Mouse (Mus musculus) adrenal gland, postnatal 4 days (tissue): ENCODE data around the gene Yif1b. TPM values are rescaled to one million over a fixed set of nuclear protein-coding genes. Genes with fewer than 3 reads are reported as not detected.
A peak's percentile ranks its signal among the peaks of the same experiment; 100 is the strongest.
"Not testable (repeated sequence)": the region's sequence is repeated elsewhere in the genome, so short reads cannot be mapped to it uniquely, and the experiment has no call there.

Experiments
- DNase-seq, 2 experiments: peaks; one replicate each; pipeline ENCODE4 v3.0.0; 2021 to 2022; ENCODE audit warnings: low spot score in 2 of 2, mixed read lengths in 2 of 2
- total RNA-seq, 2 experiments: library from RNA; stranded (reverse); gene quantifications; 2 replicates each; pipeline ENCODE4 v1.2.3; 2021

Gene Yif1b
- total RNA-seq, 2 experiments from 2014 or later, result 48.2 to 49.7 TPM

DNA sequence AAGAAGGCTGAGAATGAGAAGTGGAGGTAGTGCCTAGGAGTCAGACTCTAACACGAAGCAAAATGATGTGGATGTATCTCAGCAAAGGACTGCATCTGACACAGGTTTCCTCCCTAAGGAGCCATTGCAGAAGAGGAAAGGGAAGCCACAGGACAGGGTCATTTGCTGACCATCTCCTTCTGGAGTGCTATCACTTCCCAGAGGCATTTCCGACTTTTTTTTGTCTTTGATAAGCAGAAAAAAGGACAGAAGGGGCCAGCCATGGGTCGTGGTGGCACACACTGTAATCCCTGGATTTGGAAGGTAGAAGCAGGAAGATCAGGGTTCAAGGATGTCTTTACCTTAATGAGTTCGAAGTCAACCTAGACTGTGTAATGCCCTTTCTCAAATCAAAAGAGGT lies 1.5 kb upstream of the Yif1b start:
- no peak for DNase-seq

DNA sequence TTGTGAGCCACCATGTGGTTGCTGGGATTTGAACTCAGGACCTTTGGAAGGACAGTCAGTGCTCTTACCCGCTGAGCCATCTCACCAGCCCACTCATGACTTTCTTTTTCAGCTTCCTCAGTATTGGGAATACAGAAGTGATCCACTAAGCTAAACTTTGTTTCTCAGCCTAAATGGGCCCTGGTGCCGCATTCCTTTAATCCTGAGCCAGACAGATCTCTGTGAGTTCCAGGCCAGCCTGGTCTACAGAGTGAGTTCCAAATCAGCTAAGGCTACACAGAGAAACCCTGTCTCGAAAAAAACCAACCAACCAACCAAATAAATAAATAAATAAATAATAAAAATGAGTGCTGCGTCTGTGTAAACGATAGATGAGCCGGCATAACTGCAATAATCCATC lies 533 bp upstream of the Yif1b start:
- DNase-seq, result not testable (repeated sequence)

DNA sequence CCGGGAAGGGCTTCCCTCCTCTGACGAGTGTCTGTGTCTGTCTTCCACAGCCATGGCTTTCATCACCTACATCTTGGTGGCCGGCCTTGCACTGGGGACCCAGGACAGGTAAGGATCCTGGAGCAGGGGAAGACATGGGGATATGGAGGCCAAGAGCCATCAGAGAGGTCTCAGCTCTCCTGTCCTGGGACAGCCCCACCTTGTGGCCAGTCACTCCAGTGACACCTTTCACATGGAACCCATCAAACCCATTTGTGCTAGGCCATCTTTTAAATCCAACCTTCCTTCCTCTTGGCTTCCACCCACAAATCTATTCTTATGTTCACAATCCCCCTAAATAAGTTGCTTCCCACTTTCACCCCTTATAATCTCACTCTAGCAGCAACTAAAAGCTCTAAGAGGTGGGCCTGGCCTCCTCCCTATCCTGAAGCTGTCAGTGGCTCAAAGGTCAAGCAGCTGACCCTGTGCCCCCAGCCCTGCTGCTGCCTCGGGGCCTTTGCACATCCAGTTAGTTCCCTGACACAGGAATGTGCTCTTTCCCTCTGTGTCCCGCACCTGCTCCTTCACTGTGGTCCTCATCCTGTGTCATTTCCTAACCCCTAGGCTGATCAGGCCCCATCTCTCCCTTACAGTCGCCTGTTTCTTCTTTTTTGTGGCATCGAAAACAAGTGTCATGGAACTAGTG lies 6.7 kb downstream of the Yif1b start:
- DNase-seq, result no peak

DNA sequence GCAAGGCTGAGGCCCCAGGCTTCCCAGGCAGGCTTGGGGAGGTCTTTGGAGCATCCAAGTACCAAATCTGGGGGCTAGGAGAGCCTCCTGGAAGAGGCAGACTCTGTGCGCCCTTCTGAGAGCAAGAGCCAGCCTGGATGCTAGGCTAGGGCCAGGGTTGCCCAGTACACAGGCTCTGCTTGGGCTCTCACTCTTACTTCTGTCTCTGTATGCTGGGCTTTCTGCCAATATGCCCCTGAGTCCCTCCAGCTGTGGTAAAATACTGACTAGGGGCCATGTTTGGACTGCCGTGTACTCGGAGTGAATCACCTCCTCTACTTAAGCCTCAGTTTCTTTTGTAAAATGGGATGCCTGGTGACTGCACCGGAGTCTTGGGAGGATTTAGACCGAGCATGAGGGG lies 7.9 kb downstream of the Yif1b start:
- DNase-seq, result no peak

DNA sequence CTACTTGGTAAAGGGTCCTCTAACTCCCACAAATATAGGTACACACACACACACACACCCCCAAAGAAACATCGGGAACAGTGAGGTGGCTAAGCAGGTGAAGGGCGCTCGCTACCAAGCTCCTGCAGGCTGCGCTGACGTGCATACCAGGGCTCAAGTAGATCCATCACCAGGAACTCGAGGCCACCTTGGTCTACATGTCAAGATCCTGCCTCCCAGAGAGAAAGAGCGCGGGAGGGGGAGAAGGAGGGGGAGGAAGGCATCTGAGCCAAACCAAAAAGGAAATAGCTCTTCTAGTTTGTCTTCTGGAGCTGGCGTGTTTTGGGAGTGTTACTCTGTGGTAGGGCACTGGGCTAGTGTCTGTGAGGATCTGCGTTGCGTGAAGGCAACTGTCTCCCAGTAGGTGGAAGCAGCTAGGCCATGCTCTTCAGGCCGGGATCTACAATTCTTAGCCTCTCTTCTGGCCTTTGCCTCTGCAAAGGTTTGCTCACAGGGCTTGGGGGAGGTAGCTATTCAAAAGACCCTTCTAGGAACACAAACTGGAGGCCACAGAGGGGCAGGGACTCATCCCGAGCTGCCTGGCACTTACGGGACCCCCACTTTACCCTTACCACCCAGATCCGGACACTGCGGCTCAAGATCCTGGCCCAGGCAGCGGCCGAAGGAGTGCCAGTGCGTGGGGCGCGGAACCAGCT lies 8.6 kb downstream of the Yif1b start:
- DNase-seq, result no peak

DNA sequence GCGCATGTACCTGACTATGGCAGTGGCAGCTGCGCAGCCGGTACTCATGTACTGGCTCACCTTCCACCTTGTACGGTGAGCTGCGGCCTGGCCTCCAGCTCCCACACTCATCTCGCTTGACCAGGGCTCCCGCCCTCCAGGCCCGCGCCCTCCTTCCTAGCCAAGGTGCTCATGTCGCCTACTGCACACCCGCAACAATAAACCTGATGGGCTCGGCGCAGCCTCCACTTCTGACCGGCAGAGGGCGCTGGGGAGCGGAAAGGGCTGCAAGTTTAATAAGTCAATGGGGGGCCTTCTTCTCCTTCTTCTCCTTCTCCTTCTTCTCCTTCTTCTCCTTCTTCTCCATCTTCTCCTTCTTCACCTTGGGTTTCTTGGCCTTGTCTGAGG lies 9.2 kb downstream of the Yif1b start:
- peak; percentile 59 to 71 for DNase-seq

DNA sequence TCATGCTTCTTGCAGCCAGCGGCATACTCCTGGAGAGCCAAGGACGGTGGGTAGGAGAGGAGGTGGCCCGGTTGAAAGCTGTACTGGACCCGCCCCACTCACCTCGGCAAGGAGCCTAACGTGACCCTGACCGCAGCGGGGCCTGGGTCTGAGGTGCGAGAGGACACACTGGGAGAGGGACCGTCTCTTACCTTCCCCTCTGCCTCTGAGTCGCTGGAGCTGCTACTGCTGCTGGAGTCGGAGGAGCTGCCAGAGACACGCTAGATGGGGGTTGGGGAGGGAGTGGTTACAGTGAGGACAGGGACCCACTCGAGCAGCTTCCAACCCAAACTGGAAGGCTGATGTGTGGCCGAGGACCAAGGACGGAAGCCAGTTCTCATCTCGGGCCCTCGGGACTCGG lies 9.6 kb downstream of the Yif1b start:
- DNase-seq, result no peak

DNA sequence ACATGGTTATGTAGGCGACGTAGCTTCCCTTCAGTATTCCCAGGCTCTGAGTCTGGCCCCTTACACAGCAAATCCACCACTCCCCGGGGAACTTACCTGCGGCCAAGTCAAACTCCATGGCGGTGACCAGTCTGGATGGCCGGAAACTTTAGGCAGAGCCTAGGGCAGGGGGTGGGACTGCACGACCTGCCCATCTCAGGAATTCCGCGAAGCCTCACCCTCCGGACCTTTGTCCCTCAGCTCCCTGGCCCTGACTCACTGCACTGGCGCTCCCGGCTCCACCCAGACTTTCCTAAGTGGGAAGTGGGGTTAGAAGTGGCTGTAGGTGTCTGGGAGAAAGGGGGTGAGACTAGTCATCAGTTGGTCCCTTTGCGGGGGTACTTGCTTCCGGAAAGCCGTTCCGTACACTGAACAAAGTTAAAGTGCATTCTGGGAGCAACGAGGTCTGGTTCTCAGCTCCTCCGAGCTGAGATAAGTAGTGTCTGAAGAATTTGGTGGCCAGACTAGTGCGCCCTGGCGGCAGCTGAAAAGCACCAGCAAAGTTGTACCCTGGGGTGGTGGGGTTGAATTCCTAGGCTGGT lies 10.2 kb downstream of the Yif1b start, which contains the start of gene 2200002D01Rik:
Gene 2200002D01Rik, minus strand, starts transcription at position 206 of the 581 bp plus-strand sequence.
- peak; percentile 15 to 18 for DNase-seq

DNA sequence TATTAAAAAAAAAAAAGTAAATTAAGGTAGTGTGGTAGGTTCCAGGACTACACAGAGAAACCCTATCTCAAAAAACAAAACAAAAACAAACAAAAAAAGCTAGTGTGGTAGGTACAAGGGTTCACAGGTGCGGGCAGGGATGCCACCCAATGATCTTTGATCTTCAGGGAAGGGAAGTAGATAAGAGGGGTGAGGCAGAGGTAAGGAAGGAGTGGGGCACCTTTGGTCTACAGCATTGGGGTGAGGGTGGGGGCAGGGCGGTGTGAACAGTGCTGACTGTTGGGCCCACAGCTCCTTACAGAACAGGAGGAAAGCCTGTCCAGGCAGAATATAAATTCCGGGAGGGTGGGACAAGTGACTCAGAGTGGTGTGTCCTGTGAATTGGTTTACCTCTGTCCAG lies 13.0 kb downstream of the Yif1b start:
- DNase-seq, result no peak

DNA sequence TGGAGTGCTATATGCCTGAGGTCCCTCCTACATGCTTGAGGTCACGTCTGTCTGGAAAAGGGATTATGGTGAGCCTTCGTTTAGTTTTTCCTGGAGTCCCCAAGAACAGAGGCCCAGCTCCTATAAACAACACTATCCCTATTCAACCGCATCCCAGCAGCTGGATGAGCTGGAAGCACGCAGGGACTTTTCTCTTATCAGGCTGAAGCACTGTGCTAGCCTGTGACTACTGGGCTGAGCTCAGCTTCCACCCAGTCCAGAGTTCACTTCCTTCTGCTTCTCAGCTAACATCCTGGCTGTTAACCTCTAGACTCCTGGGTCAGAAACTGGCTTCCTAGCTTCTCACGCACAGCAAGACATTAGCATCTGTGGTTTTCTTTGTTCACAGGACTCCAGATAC lies 15.7 kb downstream of the Yif1b start:
- DNase-seq, result no peak

DNA sequence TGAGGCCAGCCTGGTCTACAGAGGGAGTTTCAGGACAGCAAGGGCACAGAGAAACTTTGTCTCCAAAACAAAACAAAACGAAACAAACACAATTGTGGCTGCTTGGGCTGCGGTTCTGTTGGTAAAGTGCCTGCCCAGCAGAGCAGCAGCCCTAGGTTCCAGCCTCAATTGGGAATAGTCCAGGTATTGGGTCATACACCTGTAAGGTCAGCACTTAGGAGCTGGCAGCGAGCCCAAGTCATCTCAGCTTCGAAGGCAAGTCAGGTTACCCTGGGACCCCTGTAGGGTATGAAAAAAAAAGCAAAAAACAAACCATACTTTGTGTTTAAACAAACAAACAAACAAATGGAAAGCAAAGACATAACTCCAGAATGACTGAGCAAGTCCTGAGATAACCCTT lies 17.7 kb downstream of the Yif1b start:
- DNase-seq, result no peak

DNA sequence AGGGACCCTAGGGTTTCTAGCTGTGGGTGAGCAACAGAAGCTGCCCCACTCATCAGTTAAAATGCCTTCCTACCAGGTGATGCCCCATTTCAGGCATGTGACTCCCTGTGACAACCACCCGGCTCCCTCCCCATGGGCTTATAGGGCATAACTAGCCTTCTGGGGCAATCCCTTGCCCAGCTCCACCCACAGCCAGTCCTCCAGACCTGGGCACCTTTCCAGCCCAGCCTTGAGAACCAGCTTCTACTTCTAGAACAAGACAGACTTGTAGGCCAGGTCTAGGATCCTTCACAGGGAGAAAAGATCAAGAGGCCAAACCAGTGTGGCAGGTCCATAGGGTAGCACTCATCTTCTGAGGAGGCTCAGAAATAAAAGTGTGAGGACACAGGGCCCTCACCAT lies 19.2 kb downstream of the Yif1b start:
- DNase-seq, result no peak

DNA sequence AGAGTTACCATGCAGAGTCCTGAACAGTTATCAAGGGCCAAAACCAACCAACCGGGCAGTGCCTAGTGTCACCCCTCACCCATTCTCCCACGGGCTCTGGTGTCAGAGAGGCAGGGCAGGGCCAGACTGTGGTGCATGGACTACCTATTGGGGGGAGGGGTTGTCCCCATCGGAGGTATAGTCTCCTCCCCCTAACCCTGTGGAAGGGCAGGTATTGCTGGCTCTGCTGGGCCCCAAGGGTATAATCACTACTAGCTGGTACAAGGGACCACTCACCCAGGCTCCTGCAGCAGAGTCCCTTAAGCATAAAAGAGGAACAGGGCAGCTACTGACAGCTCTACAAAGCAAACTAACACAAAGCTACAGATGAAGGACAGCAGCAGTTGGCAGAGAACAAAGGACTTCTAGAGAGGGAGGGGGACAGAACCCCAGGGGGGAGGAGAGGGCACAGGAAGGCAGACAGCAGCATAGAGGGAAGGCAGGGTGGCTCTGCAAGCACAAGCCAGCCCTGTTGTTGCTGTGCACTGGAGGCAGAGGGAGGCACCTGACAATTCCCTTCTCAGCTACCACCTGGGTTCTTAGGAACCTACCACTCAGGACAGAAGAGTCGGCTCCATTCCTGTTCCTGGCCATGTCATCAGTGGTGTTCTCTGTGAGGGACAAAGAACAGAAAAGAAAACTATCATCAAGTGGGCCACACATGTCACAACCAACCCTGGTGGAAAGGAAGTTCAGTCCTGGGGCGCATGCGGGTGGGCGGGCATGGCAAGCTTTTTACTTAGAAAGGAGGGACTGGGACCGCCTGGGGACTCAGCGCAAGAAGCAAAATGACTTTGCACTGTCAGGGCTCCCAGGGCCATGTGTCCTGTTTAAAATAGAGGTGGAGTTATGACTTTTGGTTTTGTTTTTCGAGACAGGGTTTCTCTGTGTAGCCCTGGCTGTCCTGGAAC lies 21.9 kb downstream of the Yif1b start:
- no peak for DNase-seq

DNA sequence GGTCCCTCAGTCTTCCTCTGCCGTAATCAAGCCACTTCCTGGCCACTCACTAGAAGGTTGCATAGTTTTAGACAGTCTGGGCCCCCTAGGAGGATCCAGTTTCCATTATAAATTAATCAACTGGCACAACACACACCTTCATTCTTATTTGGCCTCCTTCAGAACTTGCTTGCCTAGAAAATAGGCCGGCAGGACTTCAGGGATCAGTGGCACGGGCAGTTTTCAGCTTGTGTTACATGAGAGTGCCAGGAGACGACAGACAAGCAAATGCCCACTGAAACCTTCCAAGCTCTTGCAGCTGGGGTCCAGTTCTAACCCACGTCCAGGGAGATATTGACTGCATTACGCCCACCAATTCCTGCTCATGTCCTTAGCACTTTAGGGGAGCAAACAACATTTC lies 24.0 kb downstream of the Yif1b start:
- no peak for DNase-seq

DNA sequence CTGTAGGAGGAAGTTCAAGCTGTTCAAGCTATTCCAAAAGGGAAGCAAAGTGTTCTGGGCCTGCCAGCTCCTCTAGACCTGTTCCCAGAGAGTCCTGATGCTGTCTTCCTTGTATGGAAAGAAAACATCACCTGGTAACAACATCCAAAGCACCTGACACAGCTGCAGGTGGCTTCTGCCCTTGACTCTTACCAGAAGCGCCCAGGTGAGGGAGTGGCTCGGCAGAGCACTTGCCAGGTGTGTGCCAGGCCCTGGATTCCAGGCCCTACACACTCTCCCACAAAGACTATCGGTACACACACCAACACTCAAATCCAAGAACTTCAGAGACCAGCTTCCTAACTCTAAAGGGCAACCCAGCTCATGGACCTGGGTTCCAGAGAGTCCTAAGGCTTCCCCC lies 25.7 kb downstream of the Yif1b start:
- DNase-seq, result no peak

DNA sequence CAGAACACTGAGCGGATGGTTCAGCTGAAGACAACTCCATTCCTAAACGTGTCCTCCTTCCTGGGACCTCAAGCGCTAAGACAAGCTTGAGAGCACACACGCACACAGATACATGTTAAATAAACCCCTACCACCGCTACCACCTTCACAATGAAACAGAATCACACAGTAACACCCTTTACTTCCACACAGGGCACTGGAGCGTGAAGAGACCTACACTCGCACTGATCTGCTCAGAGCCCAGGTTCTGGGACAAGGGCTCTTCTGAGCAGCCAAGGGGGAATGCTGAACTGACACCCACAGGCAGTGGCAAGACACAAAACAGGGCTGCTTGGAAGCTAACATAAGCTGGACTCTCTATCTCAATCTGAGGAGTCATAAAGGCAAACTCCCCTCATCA lies 27.5 kb downstream of the Yif1b start:
- DNase-seq, result no peak

DNA sequence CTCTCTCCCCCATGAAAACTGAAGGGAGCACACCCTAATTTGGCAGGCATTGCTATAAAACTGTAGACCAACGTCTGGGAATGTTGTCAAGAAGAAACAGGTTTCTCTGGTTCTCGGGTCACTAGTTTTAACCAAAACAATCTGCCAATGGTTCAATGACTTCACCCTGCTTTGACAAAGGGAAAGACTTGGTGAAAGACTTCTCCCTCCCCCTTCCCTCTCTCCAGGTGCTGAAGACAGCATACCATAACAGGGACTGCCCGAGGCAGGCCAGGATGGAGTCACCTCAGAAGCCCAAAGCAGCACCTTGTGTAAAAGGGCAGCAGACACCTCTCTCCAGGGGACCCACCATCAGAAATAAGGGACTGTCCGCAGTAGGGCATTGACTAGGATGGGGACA lies 28.8 kb downstream of the Yif1b start:
- no peak for DNase-seq

DNA sequence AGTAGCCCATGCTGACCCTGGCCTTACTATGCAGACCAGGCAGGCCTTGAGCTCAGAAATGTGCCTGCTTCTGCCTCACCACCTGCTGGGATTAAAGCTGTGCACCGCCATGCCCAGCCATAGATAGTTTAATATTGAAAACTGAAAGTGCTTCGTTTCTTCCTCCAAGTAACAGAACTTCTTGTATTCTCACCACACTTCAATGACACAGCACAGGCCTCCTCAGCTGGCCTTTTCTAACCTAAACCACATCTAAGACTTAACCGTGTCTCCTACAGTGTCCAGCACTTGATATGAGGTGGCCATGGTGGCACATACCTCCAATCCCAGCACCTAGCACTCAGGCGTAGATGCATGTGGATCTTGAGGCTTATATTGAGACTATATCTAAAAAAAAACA lies 32.3 kb downstream of the Yif1b start:
- DNase-seq, result no peak

DNA sequence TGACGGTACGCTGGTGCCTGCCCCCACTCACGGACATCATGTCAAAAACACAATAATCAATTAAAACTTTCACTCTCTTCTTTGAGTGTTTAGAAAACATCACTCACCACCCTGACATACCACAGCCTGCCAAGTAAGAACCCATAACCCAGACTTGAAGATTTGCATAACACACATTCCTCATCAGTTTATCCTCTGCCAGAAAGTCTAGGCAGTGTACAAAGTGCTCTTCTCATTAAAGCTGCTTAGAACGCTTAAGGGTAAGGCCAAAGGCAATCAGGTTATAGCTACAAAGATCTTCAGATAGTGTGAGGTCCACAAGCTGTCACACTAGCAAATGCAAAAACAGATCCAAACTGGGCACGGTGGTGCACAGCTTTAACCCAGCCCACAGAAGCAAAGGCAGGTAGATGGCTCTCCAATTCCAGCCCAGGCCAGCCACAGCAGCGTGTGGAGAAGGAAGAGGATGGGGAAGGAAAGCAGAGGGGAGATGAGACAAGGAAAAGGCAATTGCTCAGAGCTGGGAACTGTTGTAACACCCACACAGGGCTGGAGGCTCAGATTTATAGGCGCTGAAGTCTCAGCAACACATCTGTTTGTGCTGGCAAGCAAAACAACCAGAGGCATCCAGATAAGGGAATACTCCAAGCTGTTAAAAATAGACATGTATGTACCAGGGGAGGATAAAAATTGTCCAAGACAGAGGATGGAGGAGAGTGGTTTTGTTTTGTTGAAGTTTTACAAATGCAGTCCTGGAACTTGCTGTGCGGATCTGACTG lies 33.7 kb downstream of the Yif1b start:
- DNase-seq, result no peak

DNA sequence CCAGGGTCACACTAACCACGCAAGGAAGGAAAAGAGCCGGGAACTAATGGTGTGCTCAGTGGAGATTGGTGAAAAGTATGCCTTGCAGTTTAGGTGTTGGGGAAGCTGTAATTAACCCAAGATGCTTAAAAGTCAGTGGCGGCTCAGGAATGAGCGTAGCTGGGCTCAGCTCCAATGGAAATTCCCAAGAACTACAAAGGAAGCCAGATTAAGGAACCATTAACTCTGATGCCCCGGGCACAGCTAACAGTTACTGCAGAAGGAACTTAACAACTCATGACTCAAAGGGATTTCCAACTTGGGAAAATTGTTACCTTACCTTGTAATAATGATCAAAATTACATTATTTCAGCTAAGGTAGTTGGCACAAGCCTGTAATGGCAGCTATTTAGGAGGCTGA lies 38.6 kb downstream of the Yif1b start:
- DNase-seq, result no peak

DNA sequence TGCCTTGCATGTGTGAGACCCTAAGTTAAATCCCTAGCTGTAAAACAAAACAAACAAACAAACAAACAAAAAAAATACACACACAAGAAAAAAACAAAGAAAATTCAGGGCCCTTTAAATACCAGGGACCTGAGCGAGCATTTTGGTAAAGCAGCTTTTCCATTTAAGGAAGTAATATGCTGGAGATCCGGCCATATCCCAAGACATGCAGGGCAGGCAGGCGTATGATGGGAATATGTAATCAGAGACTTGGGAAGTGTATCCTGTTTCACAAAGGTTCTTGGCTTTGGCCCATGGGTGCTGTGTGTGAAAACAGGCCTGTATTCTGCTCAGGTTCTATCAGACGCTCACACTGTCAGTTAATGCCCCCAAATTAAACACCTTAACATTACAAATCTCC lies 39.4 kb downstream of the Yif1b start:
- DNase-seq, result no peak
